Mouse (Mus musculus) ES-Bruce4 (cell line): ENCODE measurements around the gene Zpr1. TPM values are rescaled to one million over a fixed set of nuclear protein-coding genes. Genes with fewer than 3 reads are reported as not detected.

Experiments
- H3K27ac ChIP-seq: 2 replicates; pipeline ENCODE4 v1.5.1; 2012; ENCODE audit warnings: low read length, inconsistent platforms; ENCODE audit not compliant: insufficient read depth
- H3K27me3 ChIP-seq: 2 replicates; pipeline ENCODE4 v1.6.1; 2012; ENCODE audit warnings: mild to moderate bottlenecking, low read length, inconsistent platforms; ENCODE audit not compliant: control insufficient read depth, poor library complexity, insufficient read depth, severe bottlenecking
- H3K36me3 ChIP-seq: 2 replicates; pipeline ENCODE4 v1.6.1; 2012; ENCODE audit warnings: inconsistent platforms, mild to moderate bottlenecking, low read length, moderate library complexity; ENCODE audit not compliant: control insufficient read depth, poor library complexity, insufficient read depth, severe bottlenecking
- H3K4me1 ChIP-seq: one replicate; pipeline ENCODE4 v1.8.1; 2011; ENCODE audit warnings: low read length; ENCODE audit not compliant: control insufficient read depth, insufficient read depth
- H3K4me3 ChIP-seq: 2 replicates; pipeline ENCODE4 v1.5.1; 2011; ENCODE audit warnings: low read depth, mild to moderate bottlenecking, low read length
- H3K9ac ChIP-seq: 2 replicates; pipeline ENCODE4 v1.6.1; 2012; ENCODE audit warnings: low read depth, mild to moderate bottlenecking, inconsistent platforms; ENCODE audit not compliant: poor library complexity, severe bottlenecking
- H3K9me3 ChIP-seq: replicated peaks from 2 replicates; pipeline ENCODE4 v1.6.1; 2012; ENCODE audit warnings: mild to moderate bottlenecking, low read length, inconsistent platforms; ENCODE audit not compliant: control insufficient read depth, poor library complexity, insufficient read depth, severe bottlenecking
- CTCF ChIP-seq: IDR thresholded peaks from one replicate; pipeline ENCODE4 v1.8.1; 2011; ENCODE audit warnings: low read depth, low read length
- EP300 ChIP-seq: IDR thresholded peaks from 2 replicates; pipeline ENCODE4 v1.6.1; 2011; ENCODE audit warnings: low read depth, low read length; ENCODE audit not compliant: insufficient read depth
- POLR2A ChIP-seq: IDR thresholded peaks from one replicate; pipeline ENCODE4 v1.8.1; 2011; ENCODE audit warnings: low read length; ENCODE audit not compliant: insufficient read depth
- polyA plus RNA-seq: library from polyadenylated mRNA; stranded (reverse); fragments of >200 nt; gene quantifications from 2 replicates; pipeline ENCODE4 v1.2.4, GENCODE M21; 2011; ENCODE audit warnings: low read depth; ENCODE audit not compliant: missing spikeins, insufficient read depth, insufficient read length

Zpr1 gene
- polyA plus RNA-seq, 1 experiment: 69.0 TPM

DNA sequence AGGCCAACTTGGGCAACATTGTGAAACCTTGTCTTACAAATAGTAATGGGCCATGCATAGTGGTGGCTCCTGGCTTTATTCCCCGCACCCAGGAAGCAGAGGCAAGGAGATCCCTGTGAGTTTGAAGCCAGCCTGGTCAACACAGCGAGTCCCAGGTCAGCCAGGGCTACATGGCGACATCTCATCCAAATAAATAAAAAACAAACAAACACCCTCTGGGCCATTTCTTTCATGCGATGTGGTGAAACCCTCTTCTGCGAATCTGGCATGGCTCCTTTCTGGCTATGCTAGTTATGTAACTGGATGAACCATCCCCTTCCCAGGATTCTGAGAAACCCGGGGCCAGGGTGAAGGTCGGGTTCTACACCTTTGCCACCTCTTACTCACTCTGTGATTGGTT lies 16.7 kb upstream of the Zpr1 start:
- no peaks in the 10 kb centered on the region for H3K27me3 ChIP-seq
- no peak overlapping the region for H3K9ac ChIP-seq
- TF ChIP-seq EP300 (no peak), POLR2A (no peak)
- no peaks in the 10 kb centered on the region for H3K36me3 ChIP-seq
- H3K9me3 ChIP-seq: no peaks in the 10 kb centered on the region
- no peak overlapping the region for H3K4me3 ChIP-seq
- peaks cover 2% of the 10 kb centered on the region for H3K4me1 ChIP-seq
- H3K27ac ChIP-seq: no peak overlapping the region

DNA sequence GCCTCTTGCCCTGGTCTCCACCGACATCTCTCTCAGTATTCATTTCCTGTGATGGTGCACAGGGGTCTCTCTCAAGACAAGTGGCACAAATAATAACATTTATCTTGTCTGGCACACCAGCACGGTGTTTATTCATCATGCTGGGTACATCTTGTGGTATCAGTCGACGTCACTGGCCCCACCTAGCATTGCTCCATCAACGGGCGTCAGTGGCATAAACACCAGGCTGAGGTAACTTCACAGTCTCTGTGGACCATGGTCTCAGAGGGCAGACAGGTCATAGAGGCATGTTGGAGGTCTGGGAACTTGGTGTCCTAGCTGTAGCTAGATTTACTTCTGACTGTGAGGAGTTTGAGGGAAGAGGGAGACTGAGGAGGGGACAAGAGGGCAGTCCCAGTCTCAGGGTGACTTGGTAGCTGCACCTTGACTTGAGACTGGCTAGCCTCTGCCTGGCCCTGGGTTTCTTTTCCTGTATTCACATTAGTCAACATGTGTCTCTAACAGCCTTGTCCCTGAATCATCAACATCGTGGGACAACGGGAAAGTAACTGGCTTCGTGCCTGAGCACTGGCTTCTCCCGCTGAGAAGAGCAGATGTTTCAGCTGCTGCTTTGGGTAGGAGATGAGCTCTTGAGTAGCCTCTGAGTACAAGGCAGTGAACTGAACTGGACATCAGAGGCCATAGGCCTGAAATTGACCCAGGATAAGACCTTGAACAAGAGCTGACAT lies 16.0 kb upstream of the Zpr1 start:
- Histone ChIP-seq H3K4me3 (no peak overlapping the region), H3K27ac (no peak overlapping the region)
- TF ChIP-seq EP300: no peak
- no peak for TF ChIP-seq CTCF
- no peak for TF ChIP-seq POLR2A

DNA sequence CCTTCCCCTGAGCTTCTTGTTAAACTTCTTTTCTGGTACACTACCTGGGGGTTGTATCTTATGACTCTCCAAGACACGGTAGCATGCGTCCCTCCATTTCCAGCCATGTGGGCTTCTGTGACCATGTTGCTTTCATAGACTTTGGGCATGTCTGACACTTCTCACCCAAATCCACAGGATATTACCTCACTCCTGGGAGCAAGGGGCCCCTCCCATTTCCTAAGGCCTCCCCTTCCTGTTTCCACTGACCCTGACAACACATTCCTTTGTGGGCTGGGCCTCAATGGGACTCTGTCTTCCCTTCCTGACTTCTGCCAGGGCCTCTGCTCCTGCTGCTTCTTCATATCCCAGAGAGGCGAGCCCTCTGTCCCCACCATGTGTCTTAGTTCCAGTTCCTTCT lies 15.3 kb upstream of the Zpr1 start:
- no peaks in the 10 kb centered on the region for H3K27me3 ChIP-seq
- no peak overlapping the region for H3K27ac ChIP-seq
- peaks cover 2% of the 10 kb centered on the region for H3K4me1 ChIP-seq
- no peak overlapping the region for H3K4me3 ChIP-seq
- H3K36me3 ChIP-seq: no peaks in the 10 kb centered on the region
- no peak overlapping the region for H3K9ac ChIP-seq
- H3K9me3 ChIP-seq: no peaks in the 10 kb centered on the region
- TF ChIP-seq CTCF (no peak), EP300 (no peak), POLR2A (no peak)

More for the DNA sequence above, 16.0 kb upstream of the Zpr1 start:
- no peaks in the 10 kb centered on the region for H3K9me3 ChIP-seq
- H3K4me1 ChIP-seq: peaks cover 2% of the 10 kb centered on the region
- H3K36me3 ChIP-seq: no peaks in the 10 kb centered on the region
- H3K27me3 ChIP-seq: no peaks in the 10 kb centered on the region
- no peak overlapping the region for H3K9ac ChIP-seq

DNA sequence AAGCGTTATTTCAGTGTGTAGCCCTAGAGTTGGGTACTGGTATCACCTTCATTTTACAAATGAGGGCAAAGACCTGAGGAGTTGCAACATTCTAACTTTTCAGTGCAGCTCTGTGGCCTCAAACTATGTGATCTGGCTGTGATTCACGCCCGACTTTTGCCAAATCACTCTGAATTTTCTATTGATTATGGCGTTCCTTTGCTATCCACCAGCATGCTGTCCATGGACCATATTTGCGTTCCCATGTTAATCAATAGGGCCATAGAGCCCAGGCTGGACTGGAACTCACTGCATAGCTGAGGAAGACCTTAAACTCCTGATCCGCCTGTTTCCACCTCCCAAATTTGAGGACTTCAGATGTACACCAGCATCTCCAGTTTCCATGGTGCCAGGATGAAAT lies 13.8 kb upstream of the Zpr1 start:
- TF ChIP-seq EP300 (no peak), CTCF (no peak), POLR2A (no peak)
- Histone ChIP-seq H3K4me3 (no peak overlapping the region), H3K4me1 (peaks cover 2% of the 10 kb centered on the region), H3K27me3 (no peaks in the 10 kb centered on the region), H3K9me3 (no peaks in the 10 kb centered on the region), H3K27ac (no peak overlapping the region), H3K36me3 (no peaks in the 10 kb centered on the region), H3K9ac (no peak overlapping the region)

DNA sequence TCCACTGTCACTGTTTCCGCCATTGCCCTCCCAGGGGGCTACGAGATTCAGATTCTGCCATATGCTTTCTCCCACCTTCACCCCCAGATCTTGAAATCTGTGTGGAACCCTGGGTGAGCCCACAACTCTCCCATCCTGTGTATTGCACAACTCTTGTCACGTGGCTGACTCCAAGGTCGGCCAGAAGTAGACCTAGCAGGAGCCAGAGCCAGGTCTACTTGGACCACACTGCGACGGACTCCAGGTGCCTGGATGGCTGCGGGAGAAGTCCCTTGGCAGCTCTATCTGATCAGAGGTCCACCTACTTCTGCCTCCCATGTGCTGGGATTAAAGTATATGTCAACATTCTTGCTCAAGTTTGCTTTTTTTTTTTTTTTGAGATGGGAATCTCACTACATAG lies 11.7 kb upstream of the Zpr1 start:
- Histone ChIP-seq H3K9ac (no peak overlapping the region), H3K9me3 (no peaks in the 10 kb centered on the region), H3K36me3 (no peaks in the 10 kb centered on the region), H3K4me1 (peaks cover 2% of the 10 kb centered on the region), H3K4me3 (no peak overlapping the region), H3K27me3 (no peaks in the 10 kb centered on the region), H3K27ac (no peak overlapping the region)
- TF ChIP-seq POLR2A: no peak
- TF ChIP-seq CTCF: no peak
- no peak for TF ChIP-seq EP300

DNA sequence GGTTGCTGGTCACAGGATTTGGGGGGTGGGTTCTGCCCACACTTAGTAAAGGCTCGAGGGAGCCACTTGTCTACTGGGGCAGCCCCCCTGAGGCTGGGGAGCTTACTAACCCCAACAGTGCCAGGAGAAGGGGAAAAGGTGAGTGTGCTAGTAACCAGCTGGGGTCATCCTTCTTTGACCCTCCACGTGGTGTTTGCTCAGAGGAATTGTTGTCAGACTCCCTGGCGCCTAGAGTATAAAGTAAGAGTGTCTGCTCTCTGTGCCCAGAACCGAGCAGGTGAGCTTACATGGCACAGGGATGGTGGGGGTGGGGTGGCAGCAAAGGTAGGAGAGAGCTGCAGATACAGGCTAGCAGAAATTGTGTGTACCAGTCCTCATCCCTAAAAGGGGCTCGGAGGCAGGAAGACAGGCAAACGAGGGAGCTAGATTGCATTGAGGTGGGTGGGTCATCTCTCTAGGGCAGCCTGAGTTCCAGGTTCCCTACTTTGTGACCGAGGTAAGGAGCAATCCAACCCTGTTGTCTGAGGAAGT lies 4.5 kb upstream of the Zpr1 start, which contains the start of gene Apoa5:
TSS of gene Apoa5 (plus strand) at position 291 of the 531 bp plus-strand sequence.
- H3K9ac ChIP-seq: no peak within 1 kb of the TSS
- TF ChIP-seq POLR2A: no peak
- no peak for TF ChIP-seq CTCF
- no peak for TF ChIP-seq EP300
- no peaks in the 10 kb centered on the region for H3K36me3 ChIP-seq
- H3K4me1 ChIP-seq: no peaks in the 10 kb centered on the region
- H3K4me3 ChIP-seq: no peak within 1 kb of the TSS
- H3K27me3 ChIP-seq: no peaks in the 10 kb centered on the region
- H3K9me3 ChIP-seq: no peaks in the 10 kb centered on the region
- H3K27ac ChIP-seq: no peak within 1 kb of the TSS
